Mouse (Mus musculus) intestine, postnatal 0 days (tissue): ENCODE data around the gene Dzip1l. TPM values are rescaled to one million over a fixed set of nuclear protein-coding genes. Genes with fewer than 3 reads are reported as not detected.

Source experiments
- ATAC-seq: fragments of 200-750 bp; cut with Nextera tagmentation; 2 replicates; pipeline ENCODE4 v1.8.0; 2017; ENCODE audit warnings: mild to moderate bottlenecking, moderate TSS enrichment, moderate library complexity
- H3K27ac ChIP-seq: fragments of 300-500 bp; sonication (generic); 2 replicates; pipeline ENCODE4 v1.5.1; 2014; ENCODE audit warnings: mild to moderate bottlenecking, low read depth, low read length, moderate library complexity
- H3K27me3 ChIP-seq: fragments of 300-500 bp; sonication (generic); replicated peaks from 2 replicates; pipeline ENCODE4 v1.6.1; 2014; ENCODE audit warnings: low read length, mixed read lengths; ENCODE audit not compliant: control insufficient read depth, insufficient read depth
- H3K36me3 ChIP-seq: fragments of 300-500 bp; sonication (generic); 2 replicates; pipeline ENCODE4 v1.6.1; 2014; ENCODE audit warnings: mild to moderate bottlenecking, moderate library complexity; ENCODE audit not compliant: control insufficient read depth, insufficient read depth
- H3K4me1 ChIP-seq: fragments of 300-500 bp; sonication (generic); replicated peaks from 2 replicates; pipeline ENCODE4 v1.6.1; 2014; ENCODE audit warnings: antibody characterized with exemption, low read length, mixed read lengths; ENCODE audit not compliant: control insufficient read depth, insufficient read depth
- H3K4me2 ChIP-seq: fragments of 300-500 bp; sonication (generic); replicated peaks from 2 replicates; pipeline ENCODE4 v1.6.1; 2014; ENCODE audit warnings: low read depth, mild to moderate bottlenecking, moderate library complexity
- H3K4me3 ChIP-seq: fragments of 300-500 bp; sonication (generic); 2 replicates; pipeline ENCODE4 v1.5.1; 2014; ENCODE audit warnings: low read depth, low read length
- H3K9ac ChIP-seq: fragments of 300-500 bp; sonication (generic); 2 replicates; pipeline ENCODE4 v1.6.1; 2014; ENCODE audit warnings: mild to moderate bottlenecking, low read depth, low read length
- H3K9me3 ChIP-seq: fragments of 300-500 bp; sonication (generic); 2 replicates; pipeline ENCODE4 v1.6.1; 2016; ENCODE audit warnings: mixed run types; ENCODE audit not compliant: control insufficient read depth
- CTCF ChIP-seq: sonication (generic); IDR thresholded peaks from 2 replicates; pipeline ENCODE4 v1.5.1; 2016; ENCODE audit warnings: low read depth, mild to moderate bottlenecking, control low read depth, antibody characterized with exemption, moderate library complexity
- WGBS: fragments of 180-500 bp; shearing (Covaris S2); extraction: QIAGEN DNeasy Blood & Tissue Kit; methylation state at CpG from one replicate; pipeline ENCODE4 v1.1.7; 2014; 5-methylcytosine and 5-hydroxymethylcytosine counted together
- polyA plus RNA-seq: library from polyadenylated mRNA; unstranded; fragments of >200 nt; fragmentation: Nextera tagmentation; extraction: Ambion mirVana; gene quantifications from 2 replicates; pipeline ENCODE4 v1.2.1, GENCODE M21; 2015

The Dzip1l gene
- polyA plus RNA-seq, 1 experiment from 2014 or later, result 3.3 TPM

GRCm38 (mm10) chr9:99717134-99717533, 87.8 kb downstream of the Dzip1l start, which contains the start of gene Cldn18:
TSS of gene Cldn18 (minus strand) at chr9:99717267.
- ATAC-seq, result no peak
- no peak within 1 kb of the TSS for H3K9ac ChIP-seq
- no peak within 1 kb of the TSS for H3K27ac ChIP-seq
- H3K4me3 ChIP-seq, result no peak within 1 kb of the TSS
- no peak within 1 kb of the TSS for H3K4me2 ChIP-seq
- no peak for TF ChIP-seq CTCF
- no peaks in the 10 kb centered on the region for H3K4me1 ChIP-seq
- H3K9me3 ChIP-seq, result no peaks in the 10 kb centered on the region
- no peaks in the 10 kb centered on the region for H3K27me3 ChIP-seq
- 81% methylated on average over 14 of the region's 14 CpGs for WGBS
- no peaks in the 10 kb centered on the region for H3K36me3 ChIP-seq

Other genes starting within 250 kb of the Dzip1l start
- 7.6 and 9.5 TPM in 2 replicates for gene Mras, start 192.1 kb upstream of the Dzip1l start, polyA plus RNA-seq
- 0.46 and 0.71 TPM in 2 replicates for gene Nme9, start 178.0 kb upstream of the Dzip1l start, polyA plus RNA-seq
- gene Armc8, start 60.6 kb upstream of the Dzip1l start, polyA plus RNA-seq, result 14.0 and 14.7 TPM in 2 replicates
- 11.6 and 12.7 TPM in 2 replicates for gene Dbr1, start 53.7 kb upstream of the Dzip1l start, polyA plus RNA-seq
- gene A4gnt, start 17.0 kb upstream of the Dzip1l start, polyA plus RNA-seq, result 0.81 and 1.0 TPM in 2 replicates
- gene Cldn18, start 87.8 kb downstream of the Dzip1l start, polyA plus RNA-seq, result 1.8 and 11.7 TPM in 2 replicates
- gene Sox14, start 246.7 kb downstream of the Dzip1l start, polyA plus RNA-seq, result not detected in 2 replicates